19 mouse cellular contexts compared by ENCODE assay signal in genomic region chr8:105332523-105332922, GRCm38 (mm10). TPM values are rescaled to one million over a fixed set of nuclear protein-coding genes. Genes with fewer than 3 reads are reported as not detected.
DNase-seq lines count a peak whose midpoint lies in the region; ATAC-seq lines count a peak whose summit lies in the region.
"Had no signal": no experiment of that assay in that cellular context is flagged by ENCODE, and none has a peak within 500 bp of the region (broad histone marks: within the 10 kb centered on the region; RNA-seq: fewer than 3 reads in every experiment).

No protein-coding gene starts in this region.

- no peak overlapping the region for H3K4me3 ChIP-seq in lung, embryonic 15.5 days
- no peak overlapping the region for H3K4me3 ChIP-seq in intestine, embryonic 14.5 days (ENCODE audit: low read depth, low read length)
- H3K4me3 ChIP-seq in intestine, embryonic 16.5 days (ENCODE audit: low read length), result no peak overlapping the region
- no peak overlapping the region for H3K4me3 ChIP-seq in stomach, embryonic 16.5 days (replicated peaks; ENCODE audit: low read length)
- H3K4me3 ChIP-seq in forebrain, embryonic 12.5 days (replicated peaks), result no peak overlapping the region
- H3K4me3 ChIP-seq: embryonic facial prominence, embryonic 13.5 days; forebrain, embryonic 13.5 days; heart, embryonic 12.5 days; hindbrain, embryonic 10.5 days had no signal

- peaks cover 7% of the 10 kb centered on the region for H3K4me1 ChIP-seq in lung, embryonic 15.5 days
- H3K4me1 ChIP-seq in intestine, embryonic 14.5 days (replicated peaks; ENCODE audit: control insufficient read depth, insufficient read depth, low read length), result peaks cover under 1% of the 10 kb centered on the region; the same call in 1 of the 2 replicates
- H3K4me1 ChIP-seq in intestine, embryonic 16.5 days (ENCODE audit: control insufficient read depth, insufficient read depth, low read length), result peaks cover 13% of the 10 kb centered on the region
- peaks cover under 1% of the 10 kb centered on the region for H3K4me1 ChIP-seq in stomach, embryonic 16.5 days (ENCODE audit: control insufficient read depth, insufficient read depth, low read length)
- H3K4me1 ChIP-seq in forebrain, embryonic 12.5 days, result peaks cover under 1% of the 10 kb centered on the region

- H3K27ac ChIP-seq in lung, embryonic 15.5 days, result peak overlapping the region; percentile 76
- no peak overlapping the region for H3K27ac ChIP-seq in intestine, embryonic 14.5 days (ENCODE audit: low read depth)
- peak overlapping the region; percentile 42 for H3K27ac ChIP-seq in intestine, embryonic 16.5 days (ENCODE audit: low read length)
- H3K27ac ChIP-seq in stomach, embryonic 16.5 days (ENCODE audit: low read length), result no peak overlapping the region
- no peak overlapping the region for H3K27ac ChIP-seq in forebrain, embryonic 12.5 days
- H3K27ac ChIP-seq: embryonic facial prominence, embryonic 13.5 days; forebrain, embryonic 13.5 days; hindbrain, embryonic 10.5 days; hindbrain, embryonic 14.5 days had no signal

- DNase-seq in lung, postnatal 14 days, result no peak
- DNase-seq in intestine, embryonic 14.5 days (ENCODE audit: low spot score), result no peak
- DNase-seq in B cell, adult 2 months, result no peak
- DNase-seq: adrenal gland, postnatal 10 days; cerebellum, adult 11 months; cerebellum, adult 9-11 months; cerebellum, postnatal 36 days; forebrain, postnatal 0 days; gastrocnemius, postnatal 14 days had no signal

- no peaks in the 10 kb centered on the region for H3K9me3 ChIP-seq in lung, embryonic 15.5 days
- no peaks in the 10 kb centered on the region for H3K9me3 ChIP-seq in intestine, embryonic 14.5 days (ENCODE audit: control insufficient read depth, low read length)
- H3K9me3 ChIP-seq in intestine, embryonic 16.5 days (ENCODE audit: control insufficient read depth, low read length), result no peaks in the 10 kb centered on the region
- H3K9me3 ChIP-seq in stomach, embryonic 16.5 days (replicated peaks; ENCODE audit: control insufficient read depth, low read length), result no peaks in the 10 kb centered on the region
- H3K9me3 ChIP-seq in forebrain, embryonic 12.5 days, result no peaks in the 10 kb centered on the region
- H3K9me3 ChIP-seq: embryonic facial prominence, embryonic 13.5 days; forebrain, embryonic 13.5 days; heart, embryonic 12.5 days; hindbrain, embryonic 10.5 days had no signal

- WGBS in lung, embryonic 15.5 days, result 40% methylated on average over 2 of the region's 2 CpGs
- 62% methylated on average over 2 of the region's 2 CpGs for WGBS in intestine, embryonic 14.5 days
- 32% methylated on average over 2 of the region's 2 CpGs for WGBS in intestine, embryonic 16.5 days
- 56% methylated on average over 2 of the region's 2 CpGs for WGBS in stomach, embryonic 16.5 days
- 68% methylated on average over 2 of the region's 2 CpGs for WGBS in forebrain, embryonic 12.5 days

- no peak overlapping the region for H3K4me2 ChIP-seq in lung, embryonic 15.5 days
- H3K4me2 ChIP-seq in intestine, embryonic 14.5 days (ENCODE audit: low read length), result no peak overlapping the region
- H3K4me2 ChIP-seq in intestine, embryonic 16.5 days (ENCODE audit: low read depth, low read length), result no peak overlapping the region
- no peak overlapping the region for H3K4me2 ChIP-seq in stomach, embryonic 16.5 days (ENCODE audit: low read depth, low read length)
- no peak overlapping the region for H3K4me2 ChIP-seq in forebrain, embryonic 12.5 days
- H3K4me2 ChIP-seq: embryonic facial prominence, embryonic 13.5 days; forebrain, embryonic 13.5 days; heart, embryonic 12.5 days; hindbrain, embryonic 14.5 days had no signal

- H3K36me3 ChIP-seq in lung, embryonic 15.5 days, result peaks cover 95% of the 10 kb centered on the region
- peaks cover 89% of the 10 kb centered on the region for H3K36me3 ChIP-seq in intestine, embryonic 14.5 days (ENCODE audit: control insufficient read depth, insufficient read depth, low read length)
- H3K36me3 ChIP-seq in intestine, embryonic 16.5 days (ENCODE audit: control insufficient read depth, insufficient read depth, low read length), result peaks cover 43% of the 10 kb centered on the region
- H3K36me3 ChIP-seq in stomach, embryonic 16.5 days (ENCODE audit: control insufficient read depth, insufficient read depth, low read length), result peaks cover 57% of the 10 kb centered on the region
- H3K36me3 ChIP-seq in forebrain, embryonic 12.5 days (replicated peaks), result peaks cover 90% of the 10 kb centered on the region

- ATAC-seq in lung, embryonic 15.5 days (ENCODE audit: borderline replicate concordance, extremely low read depth, low FRiP score, low TSS enrichment), result no peak
- ATAC-seq in intestine, embryonic 14.5 days (replicated peaks; ENCODE audit: low FRiP score, low TSS enrichment, low read depth), result peak; percentile 48; the same call in 1 of the 2 replicates
- peak; percentile 84 for ATAC-seq in intestine, embryonic 16.5 days
- ATAC-seq in stomach, embryonic 16.5 days (ENCODE audit: insufficient read depth, low FRiP score), result peak; percentile 34; the same call in 1 of the 2 replicates
- no peak for ATAC-seq in forebrain, embryonic 12.5 days (ENCODE audit: low FRiP score)
- ATAC-seq: CD4-positive, CD25-positive, alpha-beta regulatory T cell, adult 4 months; forebrain, embryonic 13.5 days; forebrain, postnatal 0 days had no signal

- H3K27me3 ChIP-seq in lung, embryonic 15.5 days, result no peaks in the 10 kb centered on the region
- no peaks in the 10 kb centered on the region for H3K27me3 ChIP-seq in intestine, embryonic 14.5 days (replicated peaks; ENCODE audit: control insufficient read depth, insufficient read depth, low read length)
- H3K27me3 ChIP-seq in intestine, embryonic 16.5 days (replicated peaks; ENCODE audit: control insufficient read depth, insufficient read depth, low read length), result no peaks in the 10 kb centered on the region
- H3K27me3 ChIP-seq in stomach, embryonic 16.5 days (ENCODE audit: control insufficient read depth, insufficient read depth, low read length), result no peaks in the 10 kb centered on the region
- H3K27me3 ChIP-seq in forebrain, embryonic 12.5 days, result 0 out of 2 replicates have a peak, but pooled peaks cover under 1% of the 10 kb centered on the region
- H3K27me3 ChIP-seq: embryonic facial prominence, embryonic 13.5 days; forebrain, embryonic 13.5 days; heart, embryonic 12.5 days had no signal

- H3K9ac ChIP-seq in lung, embryonic 15.5 days, result no peak overlapping the region
- no peak overlapping the region for H3K9ac ChIP-seq in intestine, embryonic 14.5 days (ENCODE audit: low read length)
- H3K9ac ChIP-seq in intestine, embryonic 16.5 days (ENCODE audit: low read depth, low read length), result no peak overlapping the region
- H3K9ac ChIP-seq in stomach, embryonic 16.5 days (ENCODE audit: low read length), result no peak overlapping the region
- H3K9ac ChIP-seq in forebrain, embryonic 12.5 days, result no peak overlapping the region
- H3K9ac ChIP-seq: embryonic facial prominence, embryonic 13.5 days; forebrain, embryonic 13.5 days; forebrain, postnatal 0 days; heart, embryonic 12.5 days; hindbrain, embryonic 14.5 days had no signal

RNA-seq across cellular contexts. Expression of gene Tmem208, which starts 6.4 kb away (rescaled TPM):
- 110 and 116 TPM in 2 replicates for polyA plus RNA-seq in lung, embryonic 15.5 days (2015; fragmentation: Nextera tagmentation; extraction: Ambion mirVana)
- 136 and 138 TPM in 2 replicates for polyA plus RNA-seq in intestine, embryonic 14.5 days (2014; fragmentation: Nextera tagmentation; extraction: Ambion mirVana)
- polyA plus RNA-seq in intestine, embryonic 16.5 days (2015; fragmentation: Nextera tagmentation; extraction: Ambion mirVana), result 141 and 142 TPM in 2 replicates
- polyA plus RNA-seq in stomach, embryonic 16.5 days (2015; fragmentation: Nextera tagmentation; extraction: Ambion mirVana), result 124 and 131 TPM in 2 replicates
- polyA plus RNA-seq in forebrain, embryonic 12.5 days (2016; fragmentation: Nextera tagmentation; extraction: Ambion mirVana), result 87.5 and 89.7 TPM in 2 replicates

RNA-seq across cellular contexts. Expression of gene Lrrc29, which starts 6.4 kb away (rescaled TPM):
- 1.6 and 2.8 TPM in 2 replicates for polyA plus RNA-seq in lung, embryonic 15.5 days (2015; fragmentation: Nextera tagmentation; extraction: Ambion mirVana)
- polyA plus RNA-seq in intestine, embryonic 14.5 days (2014; fragmentation: Nextera tagmentation; extraction: Ambion mirVana), result 1.9 and 2.3 TPM in 2 replicates
- polyA plus RNA-seq in intestine, embryonic 16.5 days (2015; fragmentation: Nextera tagmentation; extraction: Ambion mirVana), result 1.5 and 1.8 TPM in 2 replicates
- polyA plus RNA-seq in stomach, embryonic 16.5 days (2015; fragmentation: Nextera tagmentation; extraction: Ambion mirVana), result 2.1 and 2.4 TPM in 2 replicates
- polyA plus RNA-seq in forebrain, embryonic 12.5 days (2016; fragmentation: Nextera tagmentation; extraction: Ambion mirVana), result 0.78 and 1.1 TPM in 2 replicates

RNA-seq across cellular contexts. Expression of gene Fhod1, which starts 15.2 kb away (rescaled TPM):
- polyA plus RNA-seq in lung, embryonic 15.5 days (2015; fragmentation: Nextera tagmentation; extraction: Ambion mirVana), result 10.6 and 11.9 TPM in 2 replicates
- 3.2 and 3.5 TPM in 2 replicates for polyA plus RNA-seq in intestine, embryonic 14.5 days (2014; fragmentation: Nextera tagmentation; extraction: Ambion mirVana)
- polyA plus RNA-seq in intestine, embryonic 16.5 days (2015; fragmentation: Nextera tagmentation; extraction: Ambion mirVana), result 1.4 and 1.8 TPM in 2 replicates
- polyA plus RNA-seq in stomach, embryonic 16.5 days (2015; fragmentation: Nextera tagmentation; extraction: Ambion mirVana), result 2.2 and 2.5 TPM in 2 replicates
- polyA plus RNA-seq in forebrain, embryonic 12.5 days (2016; fragmentation: Nextera tagmentation; extraction: Ambion mirVana), result 1.4 and 1.6 TPM in 2 replicates

RNA-seq across cellular contexts. Expression of gene Slc9a5, which starts 16.1 kb away (rescaled TPM):
- polyA plus RNA-seq in lung, embryonic 15.5 days (2015; fragmentation: Nextera tagmentation; extraction: Ambion mirVana), result 6.4 and 7.2 TPM in 2 replicates
- polyA plus RNA-seq in intestine, embryonic 14.5 days (2014; fragmentation: Nextera tagmentation; extraction: Ambion mirVana), result 1.5 and 2.3 TPM in 2 replicates
- polyA plus RNA-seq in intestine, embryonic 16.5 days (2015; fragmentation: Nextera tagmentation; extraction: Ambion mirVana), result 0.93 and 1.1 TPM in 2 replicates
- polyA plus RNA-seq in stomach, embryonic 16.5 days (2015; fragmentation: Nextera tagmentation; extraction: Ambion mirVana), result 1.5 and 1.7 TPM in 2 replicates
- polyA plus RNA-seq in forebrain, embryonic 12.5 days (2016; fragmentation: Nextera tagmentation; extraction: Ambion mirVana), result 5.6 and 6.4 TPM in 2 replicates

RNA-seq across cellular contexts. Expression of gene Elmo3, which starts 27.1 kb away (rescaled TPM):
- 10.1 and 12.1 TPM in 2 replicates for polyA plus RNA-seq in lung, embryonic 15.5 days (2015; fragmentation: Nextera tagmentation; extraction: Ambion mirVana)
- 16.8 and 17.7 TPM in 2 replicates for polyA plus RNA-seq in intestine, embryonic 14.5 days (2014; fragmentation: Nextera tagmentation; extraction: Ambion mirVana)
- polyA plus RNA-seq in intestine, embryonic 16.5 days (2015; fragmentation: Nextera tagmentation; extraction: Ambion mirVana), result 28.0 and 30.3 TPM in 2 replicates
- 18.9 and 19.4 TPM in 2 replicates for polyA plus RNA-seq in stomach, embryonic 16.5 days (2015; fragmentation: Nextera tagmentation; extraction: Ambion mirVana)
- 1.3 and 1.4 TPM in 2 replicates for polyA plus RNA-seq in forebrain, embryonic 12.5 days (2016; fragmentation: Nextera tagmentation; extraction: Ambion mirVana)

Comparison
In these comparisons a context has a peak if more than half of its experiments do, and no peak if none do; other contexts are left out.
1. H3K27ac ChIP-seq: peak in lung, embryonic 15.5 days (single experiment) and intestine, embryonic 16.5 days (single experiment); none in intestine, embryonic 14.5 days (single experiment), stomach, embryonic 16.5 days (single experiment) and forebrain, embryonic 12.5 days (single experiment).
2. ATAC-seq: peak in intestine, embryonic 14.5 days (single experiment), intestine, embryonic 16.5 days (single experiment) and stomach, embryonic 16.5 days (single experiment); none in lung, embryonic 15.5 days (single experiment) and forebrain, embryonic 12.5 days (single experiment).